Mouse (Mus musculus) G1E (cell line): ENCODE measurements around the gene Cacnb1.

Experiments used
- CTCF ChIP-seq: IDR thresholded peaks from 2 replicates; pipeline ENCODE4 v1.5.1; 2012; ENCODE audit warnings: low read depth, low read length, inconsistent platforms, mixed read lengths
- TAL1 ChIP-seq: conservative IDR thresholded peaks from 2 replicates; pipeline ENCODE4 v1.6.1; 2012; ENCODE audit warnings: low read depth, low read length, inconsistent platforms, mixed read lengths

GRCm38 (mm10) chr11:98016824-98017223 lies 6.0 kb downstream of the Cacnb1 start:
- no peak for TF ChIP-seq CTCF
- TF ChIP-seq TAL1, result no peak
